Mouse (Mus musculus): ENCODE measurements around the gene Myh7b. TPM values are rescaled to one million over a fixed set of nuclear protein-coding genes. Genes with fewer than 3 reads are reported as not detected.
A peak's percentile ranks its signal among the peaks of the same experiment; 100 is the strongest.

Myh7b gene
- polyA plus RNA-seq, 1 experiment = 0.16 TPM

GRCm38 (mm10) chr2:155679586-155680110 is 68.6 kb downstream of the Myh7b start:
- peaks cover 13% of the 10 kb centered on the region for H3K4me1 ChIP-seq (ENCODE audit: control insufficient read depth, insufficient read depth, insufficient read length, low read length)
- H3K4me3 ChIP-seq (ENCODE audit: insufficient read depth, low read depth, low read length) = no peak overlapping the region
- no peak overlapping the region for H3K27ac ChIP-seq (replicated peaks; ENCODE audit: low read depth, low read length)

GRCm38 (mm10) chr2:155680591-155680990 is 69.6 kb downstream of the Myh7b start:
- Histone ChIP-seq H3K4me3 (ENCODE audit: insufficient read depth, low read depth, low read length) (no peak overlapping the region), H3K27ac (replicated peaks; ENCODE audit: low read depth, low read length) (0 out of 2 replicates have a peak overlapping the region, but pooled peaks have one; percentile 21), H3K4me1 (ENCODE audit: control insufficient read depth, insufficient read depth, insufficient read length, low read length) (peaks cover 13% of the 10 kb centered on the region)

DNA sequence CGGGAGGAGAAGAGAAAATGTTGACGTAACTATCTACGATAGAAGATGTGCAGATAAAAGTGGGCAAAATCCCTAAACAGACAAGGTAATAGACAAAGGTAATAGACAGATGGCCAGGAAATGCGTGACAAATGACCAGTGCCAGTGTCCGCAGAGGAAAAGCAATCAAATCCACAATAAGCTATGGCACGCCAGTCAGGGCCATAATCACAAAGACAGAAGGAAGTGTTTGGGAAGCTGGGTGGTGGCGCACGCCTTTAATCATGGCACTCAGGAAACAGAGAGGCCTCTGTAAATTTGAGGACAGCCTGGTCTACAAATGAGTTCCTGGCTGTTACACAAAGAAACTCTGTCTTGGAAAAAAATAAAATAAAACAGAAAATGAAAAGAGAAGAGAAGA is 70.2 kb downstream of the Myh7b start:
- H3K4me3 ChIP-seq (ENCODE audit: insufficient read depth, low read depth, low read length) = no peak overlapping the region
- H3K27ac ChIP-seq (replicated peaks; ENCODE audit: low read depth, low read length) = no peak overlapping the region
- H3K4me1 ChIP-seq (ENCODE audit: control insufficient read depth, insufficient read depth, insufficient read length, low read length) = peaks cover 13% of the 10 kb centered on the region

- Histone ChIP-seq H3K4me1 (ENCODE audit: control insufficient read depth, insufficient read depth, insufficient read length, low read length) (peaks cover 13% of the 10 kb centered on the region), H3K4me3 (ENCODE audit: insufficient read depth, low read depth, low read length) (no peak overlapping the region), H3K27ac (replicated peaks; ENCODE audit: low read depth, low read length) (no peak overlapping the region)
Observed at GRCm38 (mm10) chr2:155681874-155682273, 70.9 kb downstream of the Myh7b start.

- Histone ChIP-seq H3K27ac (replicated peaks; ENCODE audit: low read depth, low read length) (no peak overlapping the region), H3K4me3 (ENCODE audit: insufficient read depth, low read depth, low read length) (no peak overlapping the region), H3K4me1 (ENCODE audit: control insufficient read depth, insufficient read depth, insufficient read length, low read length) (peaks cover 11% of the 10 kb centered on the region; the same call in 1 of the 2 replicates)
Observed at GRCm38 (mm10) chr2:155683137-155683536, 72.1 kb downstream of the Myh7b start.

DNA sequence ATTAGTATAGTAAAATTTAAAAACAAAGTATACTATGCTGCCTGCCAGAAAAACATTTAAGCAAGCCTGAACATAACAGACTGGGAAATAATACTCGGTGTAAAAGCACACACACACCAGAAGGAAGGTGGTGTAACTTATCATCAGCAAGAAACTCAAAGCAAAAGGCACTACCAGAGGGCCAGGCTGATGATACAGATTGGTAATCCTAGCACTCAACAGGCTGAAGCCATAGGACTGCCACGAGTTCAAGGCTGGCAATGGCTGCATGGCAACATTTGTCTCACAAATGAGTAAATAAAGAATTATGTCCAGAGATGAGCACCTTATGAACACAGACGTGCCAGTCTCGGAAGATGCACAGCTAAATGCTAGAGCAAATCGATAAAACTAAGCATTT is 72.8 kb downstream of the Myh7b start:
- H3K27ac ChIP-seq (replicated peaks; ENCODE audit: low read depth, low read length) = no peak overlapping the region
- peaks cover 11% of the 10 kb centered on the region; the same call in 1 of the 2 replicates for H3K4me1 ChIP-seq (ENCODE audit: control insufficient read depth, insufficient read depth, insufficient read length, low read length)
- H3K4me3 ChIP-seq (ENCODE audit: insufficient read depth, low read depth, low read length) = no peak overlapping the region

Other genes starting within 250 kb of the Myh7b start
- gene Trp53inp2, start 230.2 kb upstream of the Myh7b start, polyA plus RNA-seq (2012; ENCODE audit: insufficient read depth, insufficient read length, missing spikeins) = 229 and 288 TPM in 2 replicates
- 11.5 and 13.5 TPM in 2 replicates for gene Ncoa6, start 137.3 kb upstream of the Myh7b start, polyA plus RNA-seq (2012; ENCODE audit: insufficient read depth, insufficient read length, missing spikeins)
- 514 and 528 TPM in 2 replicates for gene Acss2, start 93.3 kb upstream of the Myh7b start, polyA plus RNA-seq (2012; ENCODE audit: insufficient read depth, insufficient read length, missing spikeins)
- not detected in 2 replicates for gene Ggt7, start 93.0 kb upstream of the Myh7b start, polyA plus RNA-seq (2012; ENCODE audit: insufficient read depth, insufficient read length, missing spikeins)
- gene Gss, start 18.4 kb upstream of the Myh7b start, polyA plus RNA-seq (2012; ENCODE audit: insufficient read depth, insufficient read length, missing spikeins) = 15.7 and 25.5 TPM in 2 replicates
- gene Trpc4ap, start 81.2 kb downstream of the Myh7b start, polyA plus RNA-seq (2012; ENCODE audit: insufficient read depth, insufficient read length, missing spikeins) = 52.3 and 69.5 TPM in 2 replicates
- gene Edem2, start 118.3 kb downstream of the Myh7b start, polyA plus RNA-seq (2012; ENCODE audit: insufficient read depth, insufficient read length, missing spikeins) = 13.0 and 13.7 TPM in 2 replicates
- not detected in 2 replicates for gene Gm17581, start 124.7 kb downstream of the Myh7b start, polyA plus RNA-seq (2012; ENCODE audit: insufficient read depth, insufficient read length, missing spikeins)
- gene Procr, start 139.9 kb downstream of the Myh7b start, polyA plus RNA-seq (2012; ENCODE audit: insufficient read depth, insufficient read length, missing spikeins) = 8.5 and 8.6 TPM in 2 replicates
- gene Mmp24, start 164.1 kb downstream of the Myh7b start, polyA plus RNA-seq (2012; ENCODE audit: insufficient read depth, insufficient read length, missing spikeins) = not detected in 2 replicates
- 43.8 and 58.8 TPM in 2 replicates for gene BC029722, start 208.2 kb downstream of the Myh7b start, polyA plus RNA-seq (2012; ENCODE audit: insufficient read depth, insufficient read length, missing spikeins)
- gene Eif6, start 215.7 kb downstream of the Myh7b start, polyA plus RNA-seq (2012; ENCODE audit: insufficient read depth, insufficient read length, missing spikeins) = 48.6 and 64.7 TPM in 2 replicates
- gene Fam83c, start 223.6 kb downstream of the Myh7b start, polyA plus RNA-seq (2012; ENCODE audit: insufficient read depth, insufficient read length, missing spikeins) = not detected in 2 replicates

Data from brown adipose tissue, adult 24 weeks (tissue).